Mouse (Mus musculus) heart, adult 2 months (tissue): Measurements from ENCODE around the gene Fam3c. TPM values are rescaled to one million over a fixed set of nuclear protein-coding genes. Genes with fewer than 3 reads are reported as not detected.

ENCODE experiments used
- DNase-seq, 2 experiments: peaks; one replicate each; pipeline ENCODE4 v3.0.0; 2021
- H3K27ac ChIP-seq: fragments of 200-600 bp; 2 replicates; pipeline ENCODE4 v1.8.1; 2022
- H3K27me3 ChIP-seq: fragments of 200-500 bp; 2 replicates; pipeline ENCODE4 v1.6.1; 2012; ENCODE audit warnings: mild to moderate bottlenecking, low read length, inconsistent platforms, mixed read lengths; ENCODE audit not compliant: control insufficient read depth, insufficient read depth
- H3K36me3 ChIP-seq: fragments of 200-500 bp; 2 replicates; pipeline ENCODE4 v1.6.1; 2012; ENCODE audit warnings: low read length, inconsistent platforms; ENCODE audit not compliant: control insufficient read depth, insufficient read depth
- H3K4me1 ChIP-seq: fragments of 200-500 bp; 2 replicates; pipeline ENCODE4 v1.6.1; 2011; ENCODE audit warnings: low read length; ENCODE audit not compliant: control insufficient read depth, insufficient read depth
- H3K4me3 ChIP-seq: fragments of 200-600 bp; 2 replicates; pipeline ENCODE4 v1.8.1; 2022
- H3K79me2 ChIP-seq: fragments of 200-500 bp; replicated peaks from 2 replicates; pipeline ENCODE4 v1.6.1; 2012; ENCODE audit warnings: mild to moderate bottlenecking, inconsistent platforms, low read length, moderate library complexity, mixed read lengths; ENCODE audit not compliant: control insufficient read depth, insufficient read depth
- H3K9ac ChIP-seq: fragments of 200-500 bp; 2 replicates; pipeline ENCODE4 v1.6.1; 2012; ENCODE audit warnings: low read depth, mild to moderate bottlenecking, control low read depth, inconsistent platforms, low read length, mixed read lengths
- CTCF ChIP-seq: fragments of 200-600 bp; IDR thresholded peaks from 2 replicates; pipeline ENCODE4 v1.8.1; 2022; ENCODE audit warnings: antibody characterized with exemption, mild to moderate bottlenecking, moderate library complexity
- EP300 ChIP-seq: fragments of 200-500 bp; IDR thresholded peaks from 2 replicates; pipeline ENCODE4 v1.6.1; 2011; ENCODE audit warnings: low read depth, low read length, control low read depth; ENCODE audit not compliant: insufficient read depth
- POLR2A ChIP-seq: fragments of 200-500 bp; IDR thresholded peaks from 2 replicates; pipeline ENCODE4 v1.6.1; 2011; ENCODE audit warnings: mild to moderate bottlenecking, low read depth, low read length, control low read depth; ENCODE audit not compliant: insufficient read depth
- WGBS: fragments of 180-500 bp; shearing (Covaris S2); methylation state at CpG from one replicate; pipeline ENCODE4 v1.1.7; 2018; 5-methylcytosine and 5-hydroxymethylcytosine counted together
- intact Hi-C: fragments of 180-260 bp; cut with DNase I; formaldehyde crosslinking; loops from one replicate; pipeline ENCODE4 v1.15.1; 2025
- long read RNA-seq: library from polyadenylated mRNA; stranded (forward); transcript quantifications from one replicate; pipeline ENCODE4 v2.0.0, GENCODE M21; 2021
- polyA plus RNA-seq: library from polyadenylated mRNA; depleted of rRNA; stranded (reverse); fragments of >200 nt; gene quantifications from 2 replicates; pipeline ENCODE4 v1.2.3, GENCODE M21; 2012; rRNA removed
- total RNA-seq, 2 experiments: library from RNA; stranded (reverse); gene quantifications; 2 replicates each; pipeline ENCODE4 v1.2.3; 2021

The Fam3c gene
- total RNA-seq (10 to 100 TPM; 27.3 to 27.4 TPM), polyA plus RNA-seq (3.4 and 6.0 TPM in 2 replicates)
- long read RNA-seq, transcript Fam3c-205 (10 exons, 2,826 nt), result major isoform, 18 of 33 reads
- long read RNA-seq, partial matches to known transcripts, result 1 of 33 reads
- long read RNA-seq, other reads (novel, unspliced or antisense), result 14 of 33 reads

- H3K27me3 ChIP-seq, result no peaks in the 10 kb centered on the region
- DNase-seq, result peak; percentile 96 to 98
- peak within 1 kb of the TSS; percentile 99 for H3K9ac ChIP-seq
- H3K36me3 ChIP-seq, result no peaks in the 10 kb centered on the region
- under 1% methylated on average over 33 of the region's 38 CpGs for WGBS
- peak within 1 kb of the TSS; percentile 86 for H3K4me3 ChIP-seq
- H3K27ac ChIP-seq, result peak within 1 kb of the TSS; percentile 75
- TF ChIP-seq CTCF, result peak; percentile 95; the same call in 1 of the 2 replicates
- peak; percentile 70; the same call in 1 of the 2 replicates for TF ChIP-seq EP300
- no peak for TF ChIP-seq POLR2A
- peaks cover 3% of the 10 kb centered on the region for H3K4me1 ChIP-seq
- peaks cover 2% of the 10 kb centered on the region for H3K79me2 ChIP-seq
- intact Hi-C loops, result loop anchor here (1.0 kb wide), 1 partner anchor 31 kb away; no protein-coding TSS in a partner anchor
These were observed at the start of gene Fam3c for GRCm38 (mm10) chr6:22356086-22356507. Gene Fam3c, minus strand, starts transcription at chr6:22356243.

- no peaks in the 10 kb centered on the region for H3K36me3 ChIP-seq
- intact Hi-C loops, result no loop called here
- WGBS, result 83% methylated on average over 3 of the region's 3 CpGs
These were observed 49.0 kb upstream of the Fam3c start for GRCm38 (mm10) chr6:22405021-22405420.

GRCm38 (mm10) chr6:22403736-22404135, 47.7 kb upstream of the Fam3c start:
- DNase-seq, result no peak
- TF ChIP-seq POLR2A (no peak), EP300 (no peak), CTCF (no peak)
- H3K9ac ChIP-seq, result no peak overlapping the region
- intact Hi-C loops, result no loop called here
- no peak overlapping the region for H3K4me3 ChIP-seq
- H3K4me1 ChIP-seq, result no peaks in the 10 kb centered on the region
- H3K36me3 ChIP-seq, result no peaks in the 10 kb centered on the region
- no peaks in the 10 kb centered on the region for H3K79me2 ChIP-seq
- 59% methylated on average over 5 of the region's 5 CpGs for WGBS
- H3K27ac ChIP-seq, result no peak overlapping the region
- no peaks in the 10 kb centered on the region for H3K27me3 ChIP-seq

More at GRCm38 (mm10) chr6:22405021-22405420, 49.0 kb upstream of the Fam3c start:
- H3K79me2 ChIP-seq, result no peaks in the 10 kb centered on the region
- TF ChIP-seq POLR2A (no peak), EP300 (no peak), CTCF (no peak)
- DNase-seq, result no peak
- H3K27ac ChIP-seq, result no peak overlapping the region
- H3K27me3 ChIP-seq, result no peaks in the 10 kb centered on the region
- H3K4me1 ChIP-seq, result no peaks in the 10 kb centered on the region; the same call in 1 of the 2 replicates
- no peak overlapping the region for H3K4me3 ChIP-seq
- H3K9ac ChIP-seq, result no peak overlapping the region

- WGBS, result 81% methylated on average over 9 of the region's 9 CpGs
- Histone ChIP-seq H3K9ac (no peak overlapping the region), H3K79me2 (no peaks in the 10 kb centered on the region), H3K27me3 (no peaks in the 10 kb centered on the region), H3K27ac (no peak overlapping the region), H3K4me1 (no peaks in the 10 kb centered on the region), H3K4me3 (no peak overlapping the region), H3K36me3 (no peaks in the 10 kb centered on the region)
- intact Hi-C loops, result no loop called here
- DNase-seq, result no peak
- TF ChIP-seq POLR2A (no peak), EP300 (no peak), CTCF (no peak)
These were observed 47.3 kb upstream of the Fam3c start for GRCm38 (mm10) chr6:22403317-22403716.

DNA sequence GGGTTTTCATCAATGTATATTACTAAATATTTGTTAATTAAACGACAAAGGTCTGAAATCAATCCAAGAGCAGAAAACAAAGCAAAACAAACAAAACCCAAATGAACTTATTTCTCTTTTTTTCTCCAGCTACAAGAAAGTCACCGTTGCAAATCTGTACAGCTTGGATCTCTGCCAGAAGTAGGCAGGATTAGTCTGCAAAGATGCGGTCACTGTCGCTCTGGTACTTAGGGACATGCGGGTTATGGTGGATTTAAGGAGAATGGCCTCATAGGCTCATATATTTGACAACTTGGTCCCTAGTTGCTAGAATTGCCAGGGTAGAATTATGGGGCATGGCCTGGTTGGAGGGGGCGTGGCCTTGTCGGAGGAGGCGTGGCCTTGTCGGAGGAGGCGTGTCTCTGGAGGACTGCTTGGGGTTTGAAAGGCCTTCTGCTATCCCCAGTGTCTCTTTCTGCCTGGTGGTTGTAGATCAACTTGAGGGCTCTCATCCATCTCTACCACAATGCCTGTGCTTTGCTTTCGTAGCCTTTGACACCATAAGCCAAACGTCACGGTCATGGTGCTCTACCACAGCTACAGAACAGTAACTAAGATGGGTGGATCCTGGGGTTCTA, 46.6 kb upstream of the Fam3c start:
- Histone ChIP-seq H3K4me1 (no peaks in the 10 kb centered on the region), H3K79me2 (no peaks in the 10 kb centered on the region), H3K27ac (no peak overlapping the region), H3K9ac (no peak overlapping the region), H3K4me3 (no peak overlapping the region), H3K27me3 (no peaks in the 10 kb centered on the region), H3K36me3 (no peaks in the 10 kb centered on the region)
- DNase-seq, result no peak
- intact Hi-C loops, result no loop called here
- 77% methylated on average over 13 of the region's 13 CpGs for WGBS
- TF ChIP-seq CTCF (no peak), EP300 (no peak), POLR2A (no peak)

DNA sequence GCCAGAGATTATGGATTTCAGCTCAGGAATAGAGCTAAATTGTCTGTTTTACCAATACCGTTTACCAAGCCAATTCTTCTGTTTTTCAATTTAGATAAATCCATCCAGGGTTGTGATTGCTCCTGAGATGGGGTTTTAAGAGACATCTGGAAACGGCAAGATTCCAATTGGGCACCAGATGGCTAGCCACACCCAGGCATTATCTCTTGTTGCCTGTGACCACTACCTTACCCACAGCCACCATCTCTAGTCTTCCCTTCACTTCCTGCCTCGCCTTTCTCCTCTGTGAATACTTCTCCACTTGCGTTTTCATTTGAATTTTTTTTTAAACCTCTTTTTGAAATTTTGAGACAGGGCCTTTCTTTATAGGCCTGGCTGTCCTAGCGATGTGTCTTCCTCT, 46.0 kb upstream of the Fam3c start:
- no peak overlapping the region for H3K9ac ChIP-seq
- H3K27me3 ChIP-seq, result no peaks in the 10 kb centered on the region
- H3K36me3 ChIP-seq, result no peaks in the 10 kb centered on the region
- no peaks in the 10 kb centered on the region for H3K79me2 ChIP-seq
- H3K4me1 ChIP-seq, result no peaks in the 10 kb centered on the region
- DNase-seq, result no peak
- WGBS, result 63% methylated on average over 5 of the region's 5 CpGs
- TF ChIP-seq POLR2A, result no peak
- no peak for TF ChIP-seq EP300
- TF ChIP-seq CTCF, result no peak
- H3K27ac ChIP-seq, result no peak overlapping the region
- intact Hi-C loops, result no loop called here
- H3K4me3 ChIP-seq, result no peak overlapping the region
